Mouse (Mus musculus) c-Kit-negative CD71-positive TER-119-positive erythroid progenitor cells, embryonic 14.5 days (primary cell): Measurements from ENCODE around the gene Hoxb6.

ENCODE experiments used
- DNase-seq: peaks from one replicate; pipeline ENCODE4 v3.0.0-alpha.2; 2013; ENCODE audit warnings: low read depth, low spot score

Hoxb6 gene

GRCm38 (mm10) chr11:96301064-96301431 lies 8.8 kb downstream of the Hoxb6 start:
- DNase-seq: no peak

DNA sequence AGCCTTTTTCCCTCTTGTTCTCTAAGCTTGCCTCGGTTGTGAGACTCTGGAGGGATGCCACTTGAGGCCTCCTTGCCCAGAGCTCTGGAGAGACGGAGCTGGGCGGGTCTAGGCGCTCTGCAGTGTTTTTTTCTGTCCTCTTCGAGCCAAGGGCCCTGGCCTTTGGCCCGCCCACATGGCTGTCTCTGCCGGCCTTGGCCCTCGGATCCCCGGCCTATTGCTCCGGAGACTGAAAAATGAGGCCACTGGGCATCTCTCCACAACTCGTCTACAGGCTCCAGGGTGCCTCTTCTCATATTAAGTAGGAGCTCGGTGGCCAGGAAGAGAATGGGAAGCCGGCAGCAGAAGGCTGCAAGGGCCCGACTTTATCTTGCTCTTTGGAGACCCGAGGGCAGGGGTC lies 9.6 kb downstream of the Hoxb6 start:
- no peak for DNase-seq

DNA sequence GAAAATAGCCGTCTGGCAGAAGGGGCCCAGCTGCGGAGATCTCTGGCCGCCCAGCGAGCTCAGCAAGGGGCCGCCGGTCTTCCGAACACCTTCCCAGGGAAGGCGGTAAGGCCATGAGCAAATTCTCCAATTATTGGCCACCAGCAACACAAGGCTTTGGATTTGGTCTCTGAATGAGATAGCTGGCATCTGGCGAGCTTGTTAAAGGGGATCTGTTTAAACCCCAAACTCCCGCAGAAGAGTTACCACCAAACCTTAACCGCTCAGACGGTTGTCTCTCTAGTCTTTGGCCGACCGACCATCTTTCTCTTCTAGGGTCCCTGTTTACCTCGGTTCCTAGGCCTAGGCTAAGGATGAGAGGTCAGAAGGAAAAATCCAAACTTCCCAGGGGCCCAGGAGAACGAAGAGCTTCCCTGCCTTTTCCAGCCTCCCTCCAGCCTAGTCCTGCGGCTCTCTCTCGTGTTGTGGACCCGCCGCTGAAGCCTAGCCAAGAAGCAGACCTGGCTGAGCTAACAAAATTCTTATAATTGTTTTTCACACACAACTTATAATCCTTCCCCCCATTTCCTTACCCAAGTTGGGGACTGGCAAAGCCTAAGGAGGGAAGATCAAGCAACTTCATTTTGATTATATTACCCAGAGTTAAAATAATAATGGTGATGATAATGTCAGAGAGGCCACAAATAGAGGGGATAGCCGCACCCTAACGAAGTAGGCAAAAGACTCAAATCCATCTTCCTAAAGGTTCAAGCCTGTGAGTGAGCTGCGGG lies 10.3 kb downstream of the Hoxb6 start:
- no peak for DNase-seq

DNA sequence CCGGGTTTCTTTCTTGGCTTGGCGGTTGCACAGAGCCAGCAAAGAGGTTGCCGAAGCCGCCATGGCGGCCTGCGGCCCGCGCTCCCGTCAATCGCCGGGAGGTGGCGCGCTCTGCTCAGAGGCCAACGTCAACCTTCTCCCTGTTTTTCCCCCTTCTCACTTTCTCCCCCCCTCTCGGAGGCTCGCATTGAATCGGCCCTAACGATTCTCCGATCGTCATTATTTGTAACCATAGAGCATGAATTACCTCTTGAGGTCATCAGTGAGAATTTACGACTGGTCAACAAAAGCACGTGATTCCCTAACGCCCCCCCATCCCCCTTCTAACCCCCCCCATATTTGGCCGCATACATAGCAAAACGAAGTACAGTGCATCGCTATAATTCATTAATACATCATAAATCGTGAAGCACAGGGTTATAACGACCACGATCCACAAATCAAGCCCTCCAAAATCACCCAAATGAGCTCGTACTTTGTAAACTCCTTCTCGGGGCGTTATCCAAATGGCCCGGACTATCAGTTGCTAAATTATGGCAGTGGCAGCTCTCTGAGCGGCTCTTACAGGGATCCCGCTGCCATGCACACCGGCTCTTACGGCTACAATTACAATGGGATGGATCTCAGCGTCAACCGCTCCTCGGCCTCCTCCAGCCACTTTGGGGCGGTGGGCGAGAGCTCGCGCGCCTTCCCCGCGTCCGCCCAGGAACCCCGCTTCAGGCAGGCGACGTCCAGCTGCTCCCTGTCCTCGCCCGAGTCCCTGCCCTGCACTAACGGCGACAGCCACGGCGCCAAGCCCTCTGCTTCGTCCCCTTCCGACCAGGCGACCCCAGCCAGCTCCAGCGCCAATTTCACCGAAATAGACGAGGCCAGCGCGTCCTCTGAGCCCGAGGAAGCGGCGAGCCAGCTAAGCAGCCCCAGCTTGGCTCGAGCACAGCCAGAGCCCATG lies 11.1 kb downstream of the Hoxb6 start, which contains the start of gene Hoxb5:
Hoxb5 (plus strand) TSS at position 186 of the 949 bp plus-strand sequence.
- no peak for DNase-seq

DNA sequence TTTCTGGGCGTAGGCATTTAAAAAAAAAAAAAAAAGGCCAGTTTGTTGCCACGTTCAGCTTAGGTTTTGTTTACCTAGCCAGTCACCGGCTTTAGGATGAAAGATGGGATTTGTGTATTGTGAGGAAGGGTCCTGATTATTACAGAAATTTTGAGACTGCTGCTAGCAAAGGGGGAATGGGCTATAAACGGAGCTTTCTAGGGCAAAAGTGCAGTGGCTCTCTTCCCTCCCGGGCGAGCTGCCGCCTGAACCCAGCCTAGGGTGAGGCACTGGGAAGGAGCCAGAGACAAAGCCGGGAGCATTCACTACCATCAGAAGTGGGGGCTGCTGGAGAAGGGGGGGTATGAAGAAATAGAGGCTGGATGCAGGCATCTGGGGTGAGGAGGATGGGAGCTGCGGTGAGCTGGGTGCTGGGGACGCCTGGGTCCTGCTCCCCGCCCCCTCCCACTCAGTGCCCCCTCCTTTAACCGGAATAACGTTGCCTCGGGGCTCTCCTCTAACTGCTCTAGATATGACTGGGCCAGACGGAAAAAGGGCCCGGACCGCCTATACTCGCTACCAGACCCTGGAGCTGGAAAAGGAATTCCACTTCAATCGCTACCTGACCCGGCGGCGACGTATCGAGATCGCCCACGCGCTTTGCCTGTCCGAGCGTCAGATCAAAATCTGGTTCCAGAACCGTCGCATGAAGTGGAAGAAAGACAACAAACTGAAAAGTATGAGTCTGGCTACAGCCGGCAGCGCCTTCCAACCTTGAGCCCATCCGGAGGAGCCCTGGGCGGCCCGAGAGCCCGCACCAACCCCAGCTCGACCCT lies 12.3 kb downstream of the Hoxb6 start:
- DNase-seq: no peak

DNA sequence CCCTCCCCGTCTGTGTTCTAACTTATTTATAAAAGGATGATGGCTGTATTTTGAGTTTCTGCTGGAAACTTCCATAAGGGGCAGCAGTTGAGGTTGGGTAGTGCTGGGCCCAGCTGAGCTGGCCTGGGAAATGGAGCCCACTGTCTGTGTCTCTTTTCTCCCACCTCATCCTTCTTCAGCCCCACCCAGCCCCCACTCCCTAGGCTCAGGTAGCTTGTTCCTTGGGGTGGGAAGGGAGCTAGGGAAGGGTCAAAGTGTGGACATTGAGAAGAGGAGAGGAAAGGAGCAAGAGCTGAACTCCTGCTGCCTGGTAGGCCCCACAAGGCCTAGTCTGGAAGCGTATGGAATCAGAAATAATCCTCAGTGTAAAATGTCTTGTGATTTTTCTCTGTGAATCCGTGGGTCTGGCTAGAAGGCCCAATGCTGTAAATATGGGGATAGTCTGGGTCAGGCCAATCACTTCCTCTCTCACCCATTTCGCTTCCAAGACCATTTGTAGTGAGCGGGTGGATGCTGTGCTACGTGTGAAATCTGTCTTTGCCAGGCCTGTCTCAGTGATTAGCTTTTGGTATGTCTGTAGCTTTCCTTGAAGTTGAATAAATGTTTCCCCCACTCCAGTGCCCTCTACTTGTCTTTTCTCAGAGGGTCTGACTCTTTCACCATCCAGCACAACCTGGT lies 13.4 kb downstream of the Hoxb6 start:
- DNase-seq: no peak

DNA sequence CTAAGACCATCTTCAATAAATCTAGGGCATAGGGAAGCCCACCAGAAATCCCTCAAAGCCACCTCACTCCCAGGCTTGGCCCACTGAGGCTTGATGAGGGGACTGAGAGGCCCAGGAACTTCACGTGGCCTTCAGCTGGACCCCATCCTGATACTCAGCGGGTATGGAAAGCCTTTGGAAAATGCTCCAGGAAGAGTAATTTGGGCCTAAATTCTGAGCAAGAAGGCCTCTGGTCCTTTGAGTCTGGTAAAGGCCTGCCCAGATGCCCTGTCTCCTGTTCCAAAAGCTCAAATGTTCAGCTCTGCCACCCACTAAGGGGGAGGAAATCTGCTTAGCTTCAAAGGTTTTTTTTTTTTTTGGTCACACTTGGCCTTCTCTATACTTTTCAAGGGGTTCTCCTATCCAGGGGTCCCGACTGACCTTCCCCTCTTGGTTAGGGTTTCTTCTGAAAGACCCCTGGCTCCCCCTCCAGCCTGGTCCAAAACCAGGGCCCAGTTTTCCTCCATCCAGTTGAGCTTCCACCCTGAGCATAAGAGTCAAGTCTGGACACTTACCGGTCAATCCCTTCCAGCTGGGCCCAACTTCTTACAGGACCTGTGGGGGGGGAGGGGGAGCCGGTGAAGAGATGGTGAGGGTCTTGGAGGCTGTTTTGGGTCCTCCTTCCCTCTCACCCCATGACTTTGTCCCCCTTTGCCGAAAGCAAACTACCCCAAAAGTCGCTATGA lies 14.1 kb downstream of the Hoxb6 start:
- DNase-seq: no peak

- DNase-seq: no peak
Observed at GRCm38 (mm10) chr11:96306908-96307269, 14.6 kb downstream of the Hoxb6 start.

DNA sequence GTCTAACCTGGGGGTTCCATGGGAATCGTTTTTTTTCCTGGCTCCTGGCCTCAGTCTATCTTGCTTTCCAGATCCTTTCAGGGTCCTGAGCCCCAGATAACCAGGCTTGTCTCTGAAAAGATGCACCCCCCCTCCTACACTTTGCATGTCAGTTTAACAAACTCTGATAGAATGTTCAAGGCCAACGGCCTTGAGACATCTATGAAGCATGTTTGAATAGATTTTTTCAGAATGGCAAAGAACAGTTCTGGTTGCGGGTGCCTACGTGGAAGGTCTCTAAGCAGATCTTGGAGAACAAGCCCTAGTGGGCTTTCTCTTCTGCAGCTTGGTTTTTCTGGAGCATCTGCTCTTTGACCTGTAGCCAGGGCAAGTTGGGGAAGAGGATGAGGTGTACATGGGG lies 16.5 kb downstream of the Hoxb6 start:
- no peak for DNase-seq

DNA sequence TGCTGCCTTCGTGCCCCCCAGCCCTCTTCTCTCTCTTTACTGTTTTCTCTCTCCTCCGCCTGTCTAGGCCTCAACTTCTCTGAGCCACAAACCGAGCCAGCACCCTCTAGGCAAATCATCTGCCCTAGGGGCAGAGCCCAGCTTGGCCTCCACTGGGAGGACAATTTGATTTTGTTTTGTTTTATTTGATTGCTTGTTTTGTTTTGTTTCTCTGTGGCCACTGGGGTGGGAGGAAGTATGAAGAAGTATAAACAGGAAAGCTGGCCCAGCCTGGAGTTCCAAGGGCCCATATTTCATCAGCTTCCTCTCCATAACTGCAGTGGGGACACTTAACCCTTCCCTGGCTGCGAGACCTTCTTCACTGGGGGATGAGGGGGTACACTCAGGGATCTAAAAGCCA lies 17.0 kb downstream of the Hoxb6 start:
- no peak for DNase-seq

DNA sequence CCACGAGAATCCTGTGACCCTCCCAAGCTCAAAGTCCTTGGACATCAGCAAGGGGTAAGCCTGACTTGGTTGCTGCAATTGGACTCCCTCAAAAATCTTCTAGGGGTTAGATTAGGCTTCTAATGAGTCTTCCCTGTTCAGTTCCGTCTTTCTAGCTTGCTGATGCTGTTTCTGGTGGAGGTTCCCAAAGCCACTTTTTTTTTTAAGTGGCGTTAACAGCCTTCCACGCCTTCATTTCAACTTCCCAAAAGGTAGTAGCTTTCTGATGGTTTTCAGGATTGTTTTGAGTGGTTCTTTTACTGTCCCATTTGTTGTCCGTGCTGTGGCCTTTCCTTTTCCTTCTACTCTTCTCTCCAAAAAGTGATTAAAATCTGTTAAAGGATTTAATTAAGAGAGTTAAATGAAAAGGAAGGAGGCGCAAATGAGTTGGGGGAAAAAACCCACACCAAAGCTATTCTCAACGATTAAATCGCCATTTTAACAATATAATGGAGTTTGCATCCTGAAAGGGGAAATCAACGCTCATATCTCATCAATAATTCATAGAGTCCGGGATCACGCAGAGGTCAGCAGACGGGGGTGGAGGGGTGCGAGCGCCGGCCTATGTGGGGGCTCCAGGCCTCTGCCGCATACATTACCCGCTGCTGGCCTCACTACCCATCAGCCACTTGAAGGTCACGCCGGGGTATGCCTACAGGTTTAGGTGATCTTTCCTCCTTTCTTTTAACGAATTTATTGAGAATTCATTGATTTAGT lies 18.1 kb downstream of the Hoxb6 start:
- no peak for DNase-seq

- no peak for DNase-seq
Observed at GRCm38 (mm10) chr11:96311097-96311496, 18.8 kb downstream of the Hoxb6 start.

GRCm38 (mm10) chr11:96311520-96312417 lies 19.5 kb downstream of the Hoxb6 start:
- no peak for DNase-seq

DNA sequence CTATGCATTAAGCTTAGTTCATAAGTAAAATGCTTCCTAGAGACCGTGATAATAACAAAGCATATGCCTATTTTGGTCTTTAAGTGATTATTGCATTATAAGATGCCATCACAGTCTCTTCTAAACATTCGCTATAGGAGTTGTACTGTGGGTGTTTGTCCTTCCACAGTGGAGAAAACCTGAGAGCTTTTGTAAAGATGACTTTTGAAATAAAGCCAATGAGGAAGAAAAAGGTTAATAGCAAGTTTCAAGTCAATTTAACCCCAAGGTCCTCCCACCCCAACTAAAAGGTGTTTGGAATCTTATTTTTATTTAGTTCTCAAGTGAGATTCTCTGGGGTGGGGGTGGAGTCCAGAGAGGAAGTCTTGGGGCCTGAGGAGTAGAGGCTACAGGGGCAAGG lies 20.9 kb downstream of the Hoxb6 start:
- DNase-seq: no peak

DNA sequence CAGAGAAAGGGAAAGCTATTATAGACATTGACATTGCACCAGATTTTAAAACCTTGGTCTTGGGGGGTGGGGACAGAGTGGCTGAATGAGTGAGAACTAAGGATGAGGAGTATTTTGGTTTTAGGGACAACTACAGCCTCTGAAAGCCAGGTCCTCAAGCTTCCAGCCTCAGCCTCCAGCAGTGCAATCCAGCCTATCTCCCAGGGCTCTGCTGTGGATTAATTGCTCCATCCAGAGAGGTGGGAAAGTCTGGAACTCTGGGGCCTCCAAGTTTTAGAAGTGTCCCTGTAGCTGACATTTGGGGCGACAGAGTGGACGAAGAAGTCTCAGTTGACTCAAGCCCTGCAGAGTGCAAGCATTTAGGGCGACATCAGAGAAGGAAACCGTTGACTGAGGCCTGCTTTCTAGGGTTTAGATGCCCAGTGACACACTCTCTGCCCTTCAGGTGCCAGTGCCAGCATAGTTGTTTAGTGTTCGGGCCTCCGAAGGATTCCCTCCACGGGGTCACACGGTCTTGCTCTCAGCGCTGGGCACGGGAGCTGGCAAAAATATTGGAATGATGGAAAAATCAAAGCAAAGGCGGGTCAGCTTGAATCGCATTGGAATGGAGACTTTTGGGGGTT lies 21.6 kb downstream of the Hoxb6 start:
- DNase-seq: no peak

DNA sequence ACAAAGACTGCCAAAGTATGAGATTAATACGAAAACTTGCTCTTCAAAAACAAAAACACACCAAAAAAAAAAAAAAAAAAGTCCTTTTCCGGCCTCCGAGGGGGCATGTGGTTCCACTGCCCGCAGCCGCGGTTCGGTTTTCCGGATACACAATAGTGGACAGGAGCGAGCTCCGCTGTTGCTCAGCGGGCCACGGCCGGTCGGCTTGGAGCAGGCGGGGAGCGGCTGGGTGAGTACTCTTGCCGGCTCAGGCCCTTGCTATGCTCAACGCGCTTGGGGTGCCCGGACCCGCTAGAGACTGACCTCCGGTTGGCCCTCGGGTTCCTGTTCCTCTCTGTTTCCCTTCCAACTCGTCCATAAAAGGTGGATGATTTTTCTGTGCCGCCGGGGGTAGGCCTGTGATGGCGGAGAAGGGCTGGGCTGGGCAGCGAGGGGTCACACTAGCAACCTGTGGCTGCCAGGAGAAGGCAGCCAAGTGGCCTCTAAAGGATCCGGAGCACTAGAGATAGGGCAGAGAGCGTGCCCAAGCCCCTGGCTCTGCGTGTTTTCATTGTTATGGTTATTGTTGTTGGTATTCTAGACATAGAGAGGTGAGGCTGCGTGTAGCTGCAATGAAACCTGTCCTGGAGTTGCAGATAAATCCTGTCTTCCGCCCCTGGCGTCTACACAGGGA lies 22.5 kb downstream of the Hoxb6 start:
- no peak for DNase-seq

DNA sequence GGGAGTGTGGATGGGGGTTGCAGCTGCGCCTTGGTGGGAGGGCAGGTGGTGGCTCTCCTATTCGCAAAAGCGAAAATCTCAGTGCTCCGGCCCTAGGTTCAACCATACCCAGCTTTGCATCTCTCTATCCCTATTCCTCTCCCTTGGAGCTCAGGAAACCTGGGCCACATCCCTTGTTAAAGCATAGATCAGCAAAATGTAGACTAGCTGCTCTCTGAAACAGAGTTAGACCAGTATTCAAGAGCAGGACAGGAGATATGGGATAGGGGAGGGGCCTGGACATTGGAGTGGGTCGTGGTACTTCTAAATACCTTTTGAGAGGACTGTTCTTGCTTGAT lies 23.0 kb downstream of the Hoxb6 start:
- DNase-seq: no peak
